Mouse (Mus musculus) heart, embryonic 11.5 days (tissue): Measurements from ENCODE around the gene Mrtfb. TPM values are rescaled to one million over a fixed set of nuclear protein-coding genes. Genes with fewer than 3 reads are reported as not detected.

Source experiments
- ATAC-seq: fragments of 200-750 bp; cut with Nextera tagmentation; replicated peaks from 2 replicates; pipeline ENCODE4 v1.8.0; 2017; ENCODE audit warnings: moderate library complexity; ENCODE audit not compliant: insufficient number of reproducible peaks, low FRiP score, low TSS enrichment
- H3K27ac ChIP-seq: fragments of 300-500 bp; sonication (generic); 2 replicates; pipeline ENCODE4 v1.5.1; 2014; ENCODE audit warnings: mild to moderate bottlenecking, low read depth, low read length
- H3K27me3 ChIP-seq: fragments of 300-500 bp; sonication (generic); 2 replicates; pipeline ENCODE4 v1.6.1; 2014; ENCODE audit warnings: mild to moderate bottlenecking, low read length, mixed read lengths; ENCODE audit not compliant: control insufficient read depth, insufficient read depth
- H3K36me3 ChIP-seq: fragments of 300-500 bp; sonication (generic); 2 replicates; pipeline ENCODE4 v1.6.1; 2014; ENCODE audit warnings: mild to moderate bottlenecking, low read length, moderate library complexity, mixed read lengths; ENCODE audit not compliant: control insufficient read depth, insufficient read depth
- H3K4me1 ChIP-seq: fragments of 300-500 bp; sonication (generic); 2 replicates; pipeline ENCODE4 v1.6.1; 2014; ENCODE audit warnings: low read length; ENCODE audit not compliant: control insufficient read depth, insufficient read depth
- H3K4me2 ChIP-seq: fragments of 300-500 bp; sonication (generic); 2 replicates; pipeline ENCODE4 v1.6.1; 2014; ENCODE audit warnings: mild to moderate bottlenecking, moderate library complexity
- H3K4me3 ChIP-seq: fragments of 300-500 bp; sonication (generic); 2 replicates; pipeline ENCODE4 v1.5.1; 2014; ENCODE audit warnings: low read depth, low read length
- H3K9ac ChIP-seq: fragments of 300-500 bp; sonication (generic); 2 replicates; pipeline ENCODE4 v1.6.1; 2014; ENCODE audit warnings: mild to moderate bottlenecking, low read depth, low read length, moderate library complexity
- H3K9me3 ChIP-seq: fragments of 300-500 bp; sonication (generic); replicated peaks from 2 replicates; pipeline ENCODE4 v1.6.1; 2016; ENCODE audit warnings: low read length; ENCODE audit not compliant: control insufficient read depth
- WGBS: fragments of 180-500 bp; shearing (Covaris S2); extraction: QIAGEN DNeasy Blood & Tissue Kit; methylation state at CpG from one replicate; pipeline ENCODE4 v1.1.7; 2014; ENCODE audit not compliant: insufficient replicate concordance; 5-methylcytosine and 5-hydroxymethylcytosine counted together
- polyA plus RNA-seq: library from polyadenylated mRNA; unstranded; fragments of >200 nt; fragmentation: Nextera tagmentation; extraction: Ambion mirVana; gene quantifications from 2 replicates; pipeline ENCODE4 v1.2.1, GENCODE M21; 2014

Gene Mrtfb
- polyA plus RNA-seq, 1 experiment from 2014 or later: 20.2 TPM

DNA sequence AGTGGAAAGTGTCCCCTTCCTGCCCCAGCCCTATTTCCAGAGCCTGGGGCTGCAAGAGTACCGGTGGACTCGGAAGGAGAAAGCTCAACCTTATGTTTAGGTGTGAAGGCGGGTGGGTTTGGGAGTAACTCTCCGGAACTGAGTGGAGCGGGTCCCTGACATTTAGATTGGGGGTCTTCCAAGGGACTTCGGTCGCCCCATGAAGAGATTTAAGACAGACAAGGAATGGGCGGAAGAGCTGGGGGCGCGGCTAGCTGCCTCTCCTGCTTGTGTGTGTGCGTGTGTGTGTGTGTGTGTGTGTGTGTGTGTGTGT, 190.6 kb downstream of the Mrtfb start:
- WGBS: 2% methylated on average over 11 of the region's 11 CpGs
- Histone ChIP-seq H3K36me3 (no peaks in the 10 kb centered on the region), H3K4me3 (peak overlapping the region; percentile 83), H3K27me3 (peaks cover 16% of the 10 kb centered on the region), H3K9me3 (no peaks in the 10 kb centered on the region), H3K4me2 (peak overlapping the region; percentile 98), H3K9ac (peak overlapping the region; percentile 80), H3K27ac (no peak overlapping the region), H3K4me1 (peaks cover 3% of the 10 kb centered on the region; the same call in 1 of the 2 replicates)
- ATAC-seq: no peak

DNA sequence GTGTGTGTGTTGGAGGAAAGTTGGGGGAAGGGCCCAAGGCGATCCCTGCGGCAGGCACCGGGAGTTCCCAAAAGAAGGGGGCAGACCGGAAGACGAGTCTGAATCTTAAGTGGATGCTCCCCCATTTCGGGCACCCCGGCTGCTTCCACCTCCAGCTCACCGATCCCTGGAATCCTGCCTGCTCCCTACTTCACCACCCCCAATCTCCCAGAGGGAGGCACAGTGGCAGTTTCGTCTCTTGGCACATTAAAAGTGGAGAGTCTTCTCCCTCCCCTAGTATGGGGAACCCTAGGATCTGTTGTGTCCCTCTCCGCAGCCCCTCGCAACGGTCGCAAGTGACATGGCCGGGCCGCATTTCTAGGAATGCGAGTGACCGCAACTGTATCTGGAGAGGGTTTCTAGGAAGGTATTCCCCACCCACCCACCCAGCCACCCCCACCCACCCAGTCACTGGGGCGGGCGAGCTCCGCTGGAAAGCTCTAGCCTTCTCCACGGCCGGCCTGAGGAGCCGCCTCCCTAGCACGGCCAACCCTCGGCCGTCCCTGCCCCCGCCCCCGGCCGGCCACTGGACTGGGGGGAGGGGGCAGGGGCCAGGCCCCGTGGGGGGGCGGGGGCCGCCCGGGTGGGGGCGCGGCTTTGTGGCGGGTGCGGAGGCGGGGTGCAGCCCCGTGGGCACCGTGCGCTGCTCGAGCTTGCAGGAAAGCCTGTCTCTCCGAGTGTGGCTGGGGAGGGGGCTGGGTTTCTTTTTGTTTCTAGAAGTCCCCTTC, 191.2 kb downstream of the Mrtfb start:
- H3K4me1 ChIP-seq: peaks cover 3% of the 10 kb centered on the region; the same call in 1 of the 2 replicates
- H3K4me2 ChIP-seq: peak overlapping the region; percentile 98
- WGBS: under 1% methylated on average over 23 of the region's 43 CpGs
- H3K36me3 ChIP-seq: no peaks in the 10 kb centered on the region
- peak; percentile 73 for ATAC-seq
- peak overlapping the region; percentile 83 for H3K4me3 ChIP-seq
- H3K9me3 ChIP-seq: no peaks in the 10 kb centered on the region
- H3K27me3 ChIP-seq: peaks cover 16% of the 10 kb centered on the region
- peak overlapping the region; percentile 80 for H3K9ac ChIP-seq
- H3K27ac ChIP-seq: no peak overlapping the region

DNA sequence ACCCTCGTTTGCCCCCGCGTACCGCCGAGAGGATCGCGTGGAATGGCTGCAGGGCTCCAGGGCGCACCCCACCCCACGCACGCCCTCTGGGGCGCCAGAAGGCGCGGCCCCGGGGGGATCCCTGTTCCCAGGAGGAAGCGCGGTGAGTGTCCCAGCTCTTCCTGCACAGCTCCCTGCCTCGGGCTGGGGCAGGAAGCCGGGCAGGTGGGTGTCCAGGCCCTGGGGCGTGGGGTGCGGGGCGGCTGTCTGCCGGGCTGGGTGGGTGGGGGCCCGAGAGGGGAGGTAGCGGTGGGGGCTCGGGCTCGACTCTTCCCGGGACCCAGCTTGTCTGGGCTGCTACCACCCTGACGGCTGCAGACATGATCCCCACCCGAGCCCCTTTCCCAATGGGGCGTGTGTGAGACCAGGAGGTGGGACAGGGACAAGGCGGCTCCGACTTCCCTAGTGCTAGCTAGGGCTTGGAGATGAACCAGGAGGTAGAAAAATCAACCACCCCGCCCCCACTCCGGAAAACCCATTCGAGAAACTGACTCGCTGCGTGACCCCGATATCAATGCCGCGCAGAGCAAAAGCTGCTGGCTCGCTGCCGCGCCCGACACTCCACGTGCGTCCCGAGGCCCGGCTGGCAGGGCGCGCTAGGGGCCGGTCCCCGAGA, 191.9 kb downstream of the Mrtfb start:
- 1% methylated on average over 46 of the region's 52 CpGs for WGBS
- H3K9ac ChIP-seq: peak overlapping the region; percentile 80
- peak overlapping the region; percentile 83 for H3K4me3 ChIP-seq
- ATAC-seq: peak; percentile 51; the same call in 1 of the 2 replicates
- H3K27ac ChIP-seq: no peak overlapping the region
- H3K9me3 ChIP-seq: no peaks in the 10 kb centered on the region
- peaks cover 16% of the 10 kb centered on the region for H3K27me3 ChIP-seq
- H3K4me2 ChIP-seq: peak overlapping the region; percentile 98
- no peaks in the 10 kb centered on the region for H3K36me3 ChIP-seq
- peaks cover 3% of the 10 kb centered on the region; the same call in 1 of the 2 replicates for H3K4me1 ChIP-seq

DNA sequence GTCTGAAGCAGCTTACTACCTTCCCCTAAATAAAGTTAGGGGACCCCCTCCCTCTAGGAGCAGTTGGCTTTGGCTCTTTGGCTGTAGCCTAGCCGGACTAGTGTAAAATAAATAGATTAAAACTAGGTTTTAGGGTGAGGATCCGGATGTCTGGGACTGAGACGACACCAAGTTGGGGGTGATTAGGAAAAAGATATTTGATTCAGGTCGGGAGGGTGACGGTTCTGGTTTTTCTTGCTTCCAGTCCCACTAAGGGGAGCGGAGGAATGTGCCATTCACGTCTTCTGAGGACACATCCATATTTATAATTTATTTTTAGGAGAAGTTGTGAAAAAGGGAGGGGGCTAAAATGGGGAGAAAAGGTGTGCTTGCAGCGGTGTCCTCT, 192.4 kb downstream of the Mrtfb start:
- Histone ChIP-seq H3K4me2 (peak overlapping the region; percentile 98), H3K4me3 (peak overlapping the region; percentile 83), H3K4me1 (peaks cover 3% of the 10 kb centered on the region; the same call in 1 of the 2 replicates), H3K9ac (peak overlapping the region; percentile 80), H3K27ac (no peak overlapping the region; the same call in 1 of the 2 replicates), H3K27me3 (peaks cover 16% of the 10 kb centered on the region), H3K36me3 (no peaks in the 10 kb centered on the region), H3K9me3 (no peaks in the 10 kb centered on the region)
- WGBS: 11% methylated on average over 8 of the region's 8 CpGs
- ATAC-seq: no peak

DNA sequence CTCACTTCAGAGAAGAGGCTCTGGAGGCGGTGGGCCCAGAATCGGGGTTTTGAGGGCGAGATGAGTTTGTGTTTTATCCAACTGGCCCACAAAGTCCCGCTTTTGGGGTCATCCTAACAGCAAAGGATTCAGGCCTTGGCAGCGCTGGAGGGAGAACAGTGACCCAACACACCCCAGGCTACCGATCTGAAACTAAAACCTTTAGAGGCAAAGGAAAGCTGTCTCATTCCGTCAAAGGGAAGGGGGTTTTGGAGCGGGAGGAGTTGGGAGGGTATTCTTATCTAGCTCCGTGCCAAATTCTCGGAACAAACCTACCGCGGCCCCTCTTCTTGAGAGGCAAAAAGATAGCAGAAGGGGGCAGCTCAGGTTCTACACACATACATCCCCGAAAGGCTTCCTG, 193.2 kb downstream of the Mrtfb start:
- peaks cover 16% of the 10 kb centered on the region for H3K27me3 ChIP-seq
- H3K4me2 ChIP-seq: peak overlapping the region; percentile 98
- no peak overlapping the region for H3K27ac ChIP-seq
- H3K9me3 ChIP-seq: no peaks in the 10 kb centered on the region
- H3K4me1 ChIP-seq: peaks cover 3% of the 10 kb centered on the region; the same call in 1 of the 2 replicates
- no peak overlapping the region for H3K9ac ChIP-seq
- ATAC-seq: no peak
- H3K4me3 ChIP-seq: peak overlapping the region; percentile 18
- 9% methylated on average over 13 of the region's 13 CpGs for WGBS
- no peaks in the 10 kb centered on the region for H3K36me3 ChIP-seq

DNA sequence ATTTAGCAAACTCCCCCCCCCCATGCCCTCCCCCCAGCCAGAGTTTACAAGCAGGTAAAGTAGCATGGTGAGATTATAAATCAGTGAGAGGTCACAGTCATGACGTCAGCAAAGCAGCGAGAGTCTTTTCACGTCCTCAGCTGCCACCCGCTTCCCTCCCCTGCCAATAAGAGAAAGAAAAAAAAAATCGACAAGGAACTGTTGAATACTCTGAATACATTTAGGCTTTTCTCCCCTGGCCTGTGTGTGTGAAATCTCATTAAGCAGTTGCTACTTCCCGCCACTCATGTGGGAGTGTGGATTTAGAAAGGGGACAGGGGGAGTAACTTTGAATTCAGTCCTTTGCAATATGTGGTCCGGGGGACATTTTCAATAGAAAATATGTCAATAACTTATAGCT, 194.6 kb downstream of the Mrtfb start:
- Histone ChIP-seq H3K27me3 (peaks cover 16% of the 10 kb centered on the region), H3K4me3 (no peak overlapping the region), H3K9me3 (no peaks in the 10 kb centered on the region), H3K27ac (no peak overlapping the region), H3K9ac (no peak overlapping the region), H3K36me3 (no peaks in the 10 kb centered on the region), H3K4me1 (peaks cover 3% of the 10 kb centered on the region; the same call in 1 of the 2 replicates), H3K4me2 (no peak overlapping the region)
- WGBS: 40% methylated on average over 7 of the region's 7 CpGs
- ATAC-seq: no peak

DNA sequence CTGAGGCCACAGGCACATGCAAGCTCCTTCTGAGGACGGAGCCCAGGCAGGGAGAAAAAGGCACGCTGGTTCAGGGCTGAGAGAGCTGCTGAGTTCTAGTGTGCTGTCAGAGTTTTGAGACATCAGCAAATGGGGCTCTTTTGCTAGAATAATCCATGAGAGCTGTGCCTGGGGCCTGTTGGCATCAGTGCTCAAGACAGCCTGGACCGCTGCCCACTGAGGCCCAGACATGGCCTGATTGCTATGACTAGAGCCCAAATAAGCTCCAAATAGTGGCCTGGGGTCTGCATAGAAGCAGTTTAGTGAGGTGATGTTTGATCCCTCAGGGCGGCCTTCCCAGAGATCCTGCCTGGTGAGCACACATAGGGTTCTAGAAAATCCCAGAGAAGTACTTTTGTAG, 195.7 kb downstream of the Mrtfb start:
- no peaks in the 10 kb centered on the region for H3K36me3 ChIP-seq
- no peak for ATAC-seq
- H3K27ac ChIP-seq: no peak overlapping the region
- 82% methylated on average over 4 of the region's 4 CpGs for WGBS
- H3K9ac ChIP-seq: no peak overlapping the region
- H3K4me1 ChIP-seq: no peaks in the 10 kb centered on the region
- H3K9me3 ChIP-seq: no peaks in the 10 kb centered on the region
- no peak overlapping the region; the same call in 1 of the 2 replicates for H3K4me2 ChIP-seq
- H3K27me3 ChIP-seq: peaks cover 16% of the 10 kb centered on the region
- no peak overlapping the region for H3K4me3 ChIP-seq

DNA sequence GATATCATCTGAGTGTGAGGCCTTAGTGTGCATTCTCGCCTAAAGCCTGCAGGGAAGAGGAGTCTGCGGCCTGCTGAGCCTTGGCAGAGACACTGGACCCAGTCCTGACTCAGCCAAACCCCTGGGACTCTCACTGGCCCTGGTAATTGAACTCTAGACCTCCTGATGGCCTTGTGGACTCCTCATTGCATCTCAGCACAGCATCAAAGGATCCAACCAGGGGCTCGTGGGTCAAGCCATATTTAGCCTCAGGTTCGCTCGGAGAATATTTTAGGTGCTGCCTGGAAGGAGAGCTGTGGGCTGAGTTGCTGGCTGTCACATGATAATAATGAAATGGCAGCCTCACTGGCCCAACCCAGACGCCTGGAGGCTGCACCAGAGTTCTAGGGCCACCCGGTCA, 196.4 kb downstream of the Mrtfb start:
- 76% methylated on average over 7 of the region's 7 CpGs for WGBS

More for the DNA sequence above, 196.4 kb downstream of the Mrtfb start:
- Histone ChIP-seq H3K4me3 (no peak overlapping the region), H3K27me3 (peaks cover 16% of the 10 kb centered on the region), H3K9me3 (no peaks in the 10 kb centered on the region), H3K4me2 (no peak overlapping the region), H3K9ac (no peak overlapping the region), H3K4me1 (no peaks in the 10 kb centered on the region), H3K27ac (no peak overlapping the region), H3K36me3 (no peaks in the 10 kb centered on the region)
- no peak for ATAC-seq
